Mouse (Mus musculus) frontal cortex, postnatal 14 days (tissue): Measurements from ENCODE around the gene Vav2.

ENCODE experiments used
- DNase-seq, 2 experiments: peaks; one replicate each; pipeline ENCODE4 v3.0.0; 2022; ENCODE audit warnings: low spot score in 2 of 2

Gene Vav2

GRCm38 (mm10) chr2:27321431-27321875 is 105.4 kb downstream of the Vav2 start:
- no peak for DNase-seq

DNA sequence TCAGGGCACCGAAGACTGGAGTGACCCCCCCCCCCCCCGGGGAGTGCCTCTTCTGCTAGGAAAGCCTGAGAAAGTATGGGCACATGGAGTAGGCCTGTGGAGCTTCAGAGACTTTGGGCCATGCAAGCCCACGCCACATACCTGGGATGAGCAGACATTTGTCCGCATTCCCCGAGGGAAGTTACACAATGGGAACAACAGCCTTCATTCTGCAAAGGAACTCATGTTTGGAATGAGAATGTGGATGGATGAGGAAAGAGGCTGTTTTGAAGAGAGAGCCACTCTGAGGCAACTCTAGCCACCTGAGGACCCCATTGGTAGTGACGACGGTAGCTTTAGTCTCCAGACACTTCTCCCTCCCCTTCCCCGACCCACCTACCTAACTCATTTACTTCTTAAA is 106.0 kb downstream of the Vav2 start:
- no peak for DNase-seq

GRCm38 (mm10) chr2:27318606-27319005 is 108.2 kb downstream of the Vav2 start:
- DNase-seq, result no peak

DNA sequence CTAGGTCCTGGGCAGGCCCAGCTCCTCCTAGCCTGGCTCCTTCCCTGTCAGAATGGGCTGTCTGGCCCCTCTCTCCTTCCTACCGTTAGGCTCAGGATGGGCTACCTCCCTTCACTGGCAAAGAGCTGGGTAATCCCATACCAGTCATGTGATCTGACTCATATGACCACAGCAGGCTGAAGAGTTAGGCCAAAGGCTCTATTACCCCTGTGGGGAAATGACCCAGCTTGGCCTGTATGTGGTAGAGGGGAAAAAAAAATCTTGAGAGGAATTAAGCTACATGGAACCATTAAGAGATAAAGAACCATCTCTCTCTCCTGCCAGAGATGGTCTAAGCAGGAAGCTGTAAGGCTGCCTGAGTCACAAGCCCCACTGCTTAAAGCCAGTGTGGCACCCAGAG is 108.6 kb downstream of the Vav2 start:
- DNase-seq, result no peak

GRCm38 (mm10) chr2:27316167-27316566 is 110.7 kb downstream of the Vav2 start:
- no peak for DNase-seq

- no peak for DNase-seq
Observed at GRCm38 (mm10) chr2:27314269-27314668, 112.6 kb downstream of the Vav2 start.

- DNase-seq, result no peak
Observed at GRCm38 (mm10) chr2:27312500-27312899, 114.3 kb downstream of the Vav2 start.

DNA sequence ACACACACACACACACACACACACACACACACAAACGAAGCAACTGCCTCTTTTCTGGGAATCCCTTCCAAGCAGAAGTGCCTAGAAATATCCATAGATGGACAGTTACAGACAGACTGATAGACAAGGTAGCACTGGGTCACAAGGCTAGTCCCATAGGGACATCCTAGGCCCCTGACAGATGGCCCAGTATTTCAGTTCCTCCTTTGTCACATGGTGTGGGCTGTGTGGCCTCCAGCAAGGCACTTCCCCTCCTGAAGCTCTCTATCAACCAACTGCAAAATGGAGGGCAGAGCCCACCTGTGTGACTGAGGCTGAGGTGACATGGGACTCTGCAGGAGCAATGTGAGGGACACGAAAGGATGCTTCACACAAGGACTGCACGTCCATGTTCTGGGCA is 115.2 kb downstream of the Vav2 start:
- no peak for DNase-seq

GRCm38 (mm10) chr2:27310908-27311307 is 115.9 kb downstream of the Vav2 start:
- DNase-seq, result no peak

- no peak for DNase-seq
Observed at GRCm38 (mm10) chr2:27310221-27310620, 116.6 kb downstream of the Vav2 start.

GRCm38 (mm10) chr2:27306628-27307027 is 120.2 kb downstream of the Vav2 start:
- no peak for DNase-seq

DNA sequence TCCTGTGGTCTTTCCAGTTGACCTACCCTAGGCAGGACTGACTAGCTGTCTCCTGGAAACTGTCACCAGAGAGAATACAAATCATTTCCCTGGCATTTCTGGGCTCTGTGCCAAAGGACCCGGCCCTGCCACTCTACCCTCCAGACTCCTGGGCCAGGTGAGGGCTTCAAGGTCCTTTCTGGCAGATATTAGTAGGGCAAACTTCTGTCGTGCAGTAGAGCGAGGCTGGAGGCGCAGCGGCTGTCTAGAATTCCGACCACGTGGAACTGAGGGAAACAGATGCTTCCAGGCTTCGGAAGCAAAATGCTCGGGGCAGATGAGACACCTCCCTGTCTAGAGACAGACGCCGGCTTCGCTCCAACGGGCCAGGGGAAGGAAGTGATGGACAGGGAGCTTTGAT is 122.1 kb downstream of the Vav2 start:
- no peak for DNase-seq

- DNase-seq, result no peak
Observed at GRCm38 (mm10) chr2:27304074-27304473, 122.8 kb downstream of the Vav2 start.

- no peak for DNase-seq
Observed at GRCm38 (mm10) chr2:27301444-27302111, 125.3 kb downstream of the Vav2 start.

- DNase-seq, result no peak
Observed at GRCm38 (mm10) chr2:27300725-27301443, 125.9 kb downstream of the Vav2 start.

DNA sequence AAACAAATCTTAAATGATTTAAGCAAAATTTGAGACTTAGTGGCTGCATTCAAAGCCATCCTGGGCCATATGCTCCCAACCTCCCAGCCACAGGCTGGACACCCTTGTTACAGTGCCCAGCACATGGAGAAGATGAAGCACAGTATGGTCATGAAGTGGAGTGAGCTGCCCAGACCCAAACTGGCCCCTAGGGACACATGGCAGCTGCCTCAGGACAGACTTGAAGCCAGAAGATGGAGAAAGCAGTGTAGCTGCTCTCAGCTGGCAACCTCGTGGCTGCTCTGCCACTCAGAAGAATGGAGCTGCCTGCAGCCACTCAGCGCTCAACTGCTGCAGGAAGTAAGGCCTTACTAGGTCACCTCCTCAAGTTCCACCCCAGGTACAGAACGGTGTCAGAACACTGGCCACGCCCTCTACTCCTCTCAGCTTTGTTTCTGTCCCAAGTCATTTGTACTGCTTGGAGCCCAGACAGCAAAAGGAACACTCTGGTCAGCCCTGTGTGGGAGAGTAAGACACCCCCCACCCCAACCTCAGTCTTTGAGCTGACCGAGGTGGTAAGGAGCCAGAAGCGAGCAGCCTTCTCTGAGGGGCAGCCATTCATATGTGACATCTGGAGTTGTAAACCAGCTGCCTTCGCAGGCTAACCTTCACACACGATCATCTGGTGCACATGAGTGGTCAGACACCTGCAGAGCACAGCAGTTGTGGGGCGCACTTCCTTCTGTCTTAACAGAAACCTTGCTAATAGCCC is 130.0 kb downstream of the Vav2 start:
- no peak for DNase-seq

- no peak for DNase-seq
Observed at GRCm38 (mm10) chr2:27294777-27295176, 132.1 kb downstream of the Vav2 start.

GRCm38 (mm10) chr2:27289019-27289418 is 137.8 kb downstream of the Vav2 start:
- peak; percentile 57 to 82 for DNase-seq

DNA sequence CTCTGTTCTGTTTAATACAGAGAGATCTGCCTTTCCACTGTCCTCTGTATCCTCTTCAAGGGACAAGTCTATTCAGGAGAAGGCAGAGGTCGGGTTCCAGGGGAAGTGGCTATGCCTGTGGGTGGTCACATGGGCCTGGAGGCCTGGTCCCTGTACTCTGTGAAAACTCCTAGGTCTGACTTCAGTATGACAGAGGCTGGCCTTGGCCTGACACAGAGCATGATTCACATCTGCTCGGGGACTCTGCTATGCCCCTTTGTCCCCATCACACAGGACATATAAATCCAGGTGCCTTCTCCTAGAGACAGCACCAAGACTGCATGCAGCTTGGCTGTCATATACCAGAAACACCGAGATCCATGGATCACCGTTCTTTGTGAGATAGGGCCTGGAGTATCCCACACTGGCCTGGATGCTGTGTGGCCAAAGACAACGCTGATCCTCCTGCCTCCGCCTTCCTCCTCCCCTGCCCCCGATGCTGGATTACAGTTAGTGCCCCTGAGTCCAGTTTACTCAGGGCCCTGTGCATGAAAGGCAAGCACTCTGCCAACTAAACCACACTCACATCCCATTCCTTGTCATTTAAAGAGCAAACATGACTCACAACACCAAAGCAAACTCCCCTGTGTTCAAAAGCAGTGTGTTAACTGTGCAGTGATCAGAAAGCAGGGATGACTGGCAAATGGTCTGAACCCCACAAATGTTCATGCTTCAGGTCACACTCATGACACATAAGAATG is 139.7 kb downstream of the Vav2 start:
- DNase-seq, result no peak

DNA sequence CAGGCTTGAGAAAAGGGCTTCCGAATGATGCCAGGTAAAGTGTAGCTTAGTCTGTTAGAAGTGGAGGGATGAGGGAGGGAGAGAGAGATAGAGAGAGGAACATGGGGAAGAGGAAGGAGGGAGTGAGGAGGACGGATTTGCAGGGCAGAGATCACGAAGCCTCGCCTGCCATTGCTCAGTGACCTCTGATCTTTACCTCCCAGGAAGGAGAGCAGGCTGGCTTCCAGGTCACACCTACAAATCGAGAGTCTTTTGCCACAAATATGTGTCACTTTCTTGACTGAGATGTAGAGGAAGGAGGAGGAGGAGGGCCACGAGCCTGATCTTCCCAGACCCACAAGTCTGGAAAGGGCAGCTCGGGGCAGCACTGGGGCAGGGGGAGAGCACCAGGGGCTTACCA is 142.4 kb downstream of the Vav2 start:
- no peak for DNase-seq

- no peak for DNase-seq
Observed at GRCm38 (mm10) chr2:27281771-27282170, 145.1 kb downstream of the Vav2 start.
